Mouse (Mus musculus) heart, embryonic 12.5 days (tissue): Measurements from ENCODE around the gene Ush1g. TPM values are rescaled to one million over a fixed set of nuclear protein-coding genes. Genes with fewer than 3 reads are reported as not detected.

ENCODE experiments used
- ATAC-seq: fragments of 200-750 bp; cut with Nextera tagmentation; 2 replicates; pipeline ENCODE4 v1.8.0; 2017; ENCODE audit warnings: moderate TSS enrichment, moderate library complexity; ENCODE audit not compliant: insufficient number of reproducible peaks, low FRiP score
- H3K27ac ChIP-seq: fragments of 300-500 bp; sonication (generic); 2 replicates; pipeline ENCODE4 v1.5.1; 2016; ENCODE audit warnings: mild to moderate bottlenecking, moderate library complexity; ENCODE audit not compliant: poor library complexity, severe bottlenecking
- H3K27me3 ChIP-seq: fragments of 300-500 bp; sonication (generic); replicated peaks from 2 replicates; pipeline ENCODE4 v1.6.1; 2016; ENCODE audit warnings: mild to moderate bottlenecking, moderate library complexity
- H3K36me3 ChIP-seq: fragments of 300-500 bp; sonication (generic); 2 replicates; pipeline ENCODE4 v1.6.1; 2016; ENCODE audit warnings: mild to moderate bottlenecking, moderate library complexity
- H3K4me1 ChIP-seq: fragments of 300-500 bp; sonication (generic); replicated peaks from 2 replicates; pipeline ENCODE4 v1.6.1; 2016; ENCODE audit warnings: mild to moderate bottlenecking
- H3K4me2 ChIP-seq: fragments of 300-500 bp; sonication (generic); 2 replicates; pipeline ENCODE4 v1.6.1; 2016; ENCODE audit warnings: mild to moderate bottlenecking, moderate library complexity
- H3K4me3 ChIP-seq: fragments of 300-500 bp; sonication (generic); 2 replicates; pipeline ENCODE4 v1.5.1; 2016; ENCODE audit warnings: mild to moderate bottlenecking
- H3K9ac ChIP-seq: fragments of 300-500 bp; sonication (generic); 2 replicates; pipeline ENCODE4 v1.6.1; 2016; ENCODE audit warnings: mild to moderate bottlenecking, moderate library complexity
- H3K9me3 ChIP-seq: fragments of 300-500 bp; sonication (generic); replicated peaks from 2 replicates; pipeline ENCODE4 v1.6.1; 2016; ENCODE audit warnings: mild to moderate bottlenecking, moderate library complexity
- WGBS: fragments of 180-500 bp; shearing (Covaris S2); methylation state at CpG from one replicate; pipeline ENCODE4 v1.1.7; 2016; 5-methylcytosine and 5-hydroxymethylcytosine counted together
- polyA plus RNA-seq: library from polyadenylated mRNA; unstranded; fragments of >200 nt; fragmentation: Nextera tagmentation; extraction: Ambion mirVana; gene quantifications from 2 replicates; pipeline ENCODE4 v1.2.1, GENCODE M21; 2016

Ush1g gene
- 0.06 and 0.08 TPM in 2 replicates for polyA plus RNA-seq

DNA sequence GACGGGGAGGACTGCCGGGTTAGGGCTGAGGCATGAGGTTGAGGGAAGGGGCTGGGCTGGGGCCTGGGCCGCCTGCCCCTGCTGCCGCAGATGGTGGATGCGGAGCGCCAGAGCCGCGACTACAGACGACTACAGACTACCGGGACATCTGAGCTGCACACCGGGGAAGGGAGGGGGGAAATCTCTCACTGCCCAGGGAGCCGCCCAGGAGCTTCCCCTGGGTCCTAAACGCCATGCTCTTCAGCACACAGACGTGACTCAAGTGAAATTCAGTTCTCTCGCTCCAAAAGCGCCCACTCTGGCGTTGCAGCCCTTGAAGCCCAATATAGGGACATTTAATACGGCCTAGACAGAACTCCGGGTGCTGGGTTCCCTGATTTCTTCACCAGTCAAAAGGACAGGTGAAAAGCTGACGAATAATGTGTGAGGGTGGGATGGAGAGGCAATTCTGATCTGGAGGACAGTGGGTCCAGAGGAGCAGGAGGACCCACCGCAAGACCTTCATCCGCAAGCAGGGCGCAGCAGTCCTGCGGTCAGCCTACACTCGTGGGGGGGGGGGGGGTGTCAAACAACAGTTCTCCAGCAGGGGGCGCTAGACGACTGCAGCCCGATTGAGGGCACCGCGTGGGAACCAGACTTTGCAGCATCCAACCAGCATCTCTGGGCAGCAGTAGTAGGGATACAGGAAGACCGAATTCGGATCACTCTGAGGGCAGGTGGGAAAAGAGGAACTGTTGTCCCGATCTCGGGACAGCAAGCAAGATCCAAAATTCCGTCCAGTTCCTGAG is at the start of gene Ush1g:
Gene Ush1g, minus strand, starts transcription at position 136 of the 788 bp plus-strand sequence.
- H3K27ac ChIP-seq: no peak within 1 kb of the TSS
- peak within 1 kb of the TSS; percentile 23 for H3K4me3 ChIP-seq
- peak within 1 kb of the TSS; percentile 27 for H3K4me2 ChIP-seq
- peaks cover 97% of the 10 kb centered on the region for H3K27me3 ChIP-seq
- no peaks in the 10 kb centered on the region for H3K36me3 ChIP-seq
- 5% methylated on average over 35 of the region's 35 CpGs for WGBS
- no peak for ATAC-seq
- peaks cover 23% of the 10 kb centered on the region for H3K4me1 ChIP-seq
- no peak within 1 kb of the TSS for H3K9ac ChIP-seq
- no peaks in the 10 kb centered on the region for H3K9me3 ChIP-seq

DNA sequence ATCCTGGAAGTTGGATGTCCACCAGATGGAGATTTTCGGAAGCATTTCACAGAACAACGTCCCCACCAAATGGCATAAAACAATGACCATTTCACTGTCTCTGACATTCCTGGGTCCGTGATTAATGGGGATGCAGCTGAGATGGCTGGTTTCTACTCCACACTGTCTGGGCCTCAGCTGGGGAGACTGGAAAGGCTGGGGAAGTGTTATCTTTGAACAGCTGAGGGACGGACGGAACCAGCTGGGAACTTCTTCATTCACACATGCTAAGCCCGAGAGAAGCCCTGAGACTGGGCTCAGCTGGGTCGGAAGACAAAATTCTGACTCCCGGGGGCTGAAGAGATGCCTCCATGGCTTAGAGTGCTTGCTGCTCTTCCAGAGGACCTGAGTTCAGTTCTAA is 49.5 kb upstream of the Ush1g start:
- Histone ChIP-seq H3K27me3 (peaks cover 78% of the 10 kb centered on the region), H3K27ac (no peak overlapping the region), H3K9me3 (no peaks in the 10 kb centered on the region), H3K4me1 (peaks cover 24% of the 10 kb centered on the region), H3K4me3 (no peak overlapping the region), H3K4me2 (no peak overlapping the region), H3K36me3 (no peaks in the 10 kb centered on the region), H3K9ac (no peak overlapping the region)
- 54% methylated on average over 8 of the region's 8 CpGs for WGBS
- ATAC-seq: no peak

GRCm38 (mm10) chr11:115370368-115370767 is 48.5 kb upstream of the Ush1g start:
- H3K9ac ChIP-seq: no peak overlapping the region

DNA sequence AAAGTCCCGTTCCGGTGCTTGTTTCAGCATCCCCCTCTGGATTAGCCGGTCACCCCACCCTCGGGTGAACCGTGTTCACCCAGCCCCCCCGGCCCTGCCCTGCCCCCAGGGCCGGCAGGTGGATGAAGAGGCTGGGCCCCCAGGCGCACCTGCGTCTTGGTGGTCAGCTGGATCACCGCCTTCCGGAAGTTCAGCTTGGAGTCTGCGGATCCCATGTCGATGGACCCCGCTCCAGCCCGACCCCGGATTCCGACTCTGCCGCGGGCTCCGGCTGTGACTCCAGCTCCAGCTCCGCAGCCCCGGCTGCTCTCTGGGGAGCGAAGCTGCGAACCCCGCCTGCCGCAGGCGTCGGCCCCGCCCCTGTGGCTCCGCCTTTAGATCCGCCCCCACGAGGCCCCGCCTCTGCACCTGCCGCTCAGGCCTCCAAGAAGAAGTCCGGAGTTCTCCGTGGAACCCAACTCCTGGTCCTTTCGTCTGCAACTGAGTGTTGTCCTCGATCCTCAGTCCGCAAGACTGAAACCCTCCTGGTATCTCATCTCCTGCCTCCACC is 45.6 kb upstream of the Ush1g start, which contains the start of gene Hid1:
Gene Hid1, minus strand, starts transcription at position 362 of the 550 bp plus-strand sequence.
- H3K4me2 ChIP-seq: peak within 1 kb of the TSS; percentile 95
- H3K4me3 ChIP-seq: peak within 1 kb of the TSS; percentile 60
- H3K9me3 ChIP-seq: no peaks in the 10 kb centered on the region
- under 1% methylated on average over 39 of the region's 39 CpGs for WGBS
- H3K9ac ChIP-seq: peak within 1 kb of the TSS; percentile 70
- H3K36me3 ChIP-seq: no peaks in the 10 kb centered on the region
- peak; percentile 78 for ATAC-seq
- no peak within 1 kb of the TSS for H3K27ac ChIP-seq
- H3K27me3 ChIP-seq: peaks cover 76% of the 10 kb centered on the region
- peaks cover 24% of the 10 kb centered on the region for H3K4me1 ChIP-seq

More at GRCm38 (mm10) chr11:115370368-115370767, 48.5 kb upstream of the Ush1g start:
- Histone ChIP-seq H3K27ac (no peak overlapping the region), H3K4me1 (peaks cover 34% of the 10 kb centered on the region), H3K4me2 (no peak overlapping the region), H3K36me3 (no peaks in the 10 kb centered on the region), H3K9me3 (no peaks in the 10 kb centered on the region), H3K27me3 (peaks cover 78% of the 10 kb centered on the region), H3K4me3 (no peak overlapping the region)
- ATAC-seq: no peak
- WGBS: 50% methylated on average over 7 of the region's 7 CpGs

DNA sequence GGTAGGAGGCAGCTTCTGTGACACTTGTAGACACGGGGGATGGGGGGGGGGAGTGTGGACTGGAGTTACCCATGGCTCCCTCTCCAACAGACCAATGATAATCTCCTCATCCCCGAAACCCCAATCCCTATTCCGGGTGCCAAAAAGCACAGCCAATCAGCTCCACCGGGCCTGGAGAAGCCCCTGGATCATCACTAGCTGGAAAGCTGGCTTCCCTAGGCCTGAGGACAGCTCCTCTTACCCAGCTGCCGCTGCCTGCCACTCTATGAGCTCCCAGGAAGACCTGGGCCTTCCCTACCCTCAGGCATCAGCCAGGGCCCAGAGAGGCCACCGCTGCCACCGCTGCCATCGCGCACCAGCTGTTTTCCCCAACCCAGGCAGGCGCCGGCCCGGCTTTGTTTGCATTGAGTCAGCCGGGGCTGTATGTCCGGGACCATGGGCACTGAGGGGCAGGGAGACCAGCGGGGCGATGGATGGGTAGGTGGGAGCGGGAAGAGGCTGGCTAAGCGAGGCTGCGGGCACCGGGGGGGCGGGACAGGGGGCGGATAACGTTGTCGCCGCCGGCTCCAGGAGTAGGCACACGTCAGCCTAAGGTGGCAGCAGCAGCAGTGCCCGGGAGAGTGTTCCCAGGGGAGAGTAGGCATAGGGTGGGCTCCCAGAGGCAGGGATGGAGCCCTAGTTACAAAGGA is 45.0 kb upstream of the Ush1g start:
- Histone ChIP-seq H3K27me3 (peaks cover 73% of the 10 kb centered on the region), H3K36me3 (no peaks in the 10 kb centered on the region), H3K4me2 (peak overlapping the region; percentile 95), H3K4me3 (peak overlapping the region; percentile 60), H3K9me3 (no peaks in the 10 kb centered on the region), H3K9ac (peak overlapping the region; percentile 70), H3K4me1 (peaks cover 24% of the 10 kb centered on the region), H3K27ac (no peak overlapping the region)
- ATAC-seq: peak; percentile 13; the same call in 1 of the 2 replicates
- 4% methylated on average over 28 of the region's 28 CpGs for WGBS

DNA sequence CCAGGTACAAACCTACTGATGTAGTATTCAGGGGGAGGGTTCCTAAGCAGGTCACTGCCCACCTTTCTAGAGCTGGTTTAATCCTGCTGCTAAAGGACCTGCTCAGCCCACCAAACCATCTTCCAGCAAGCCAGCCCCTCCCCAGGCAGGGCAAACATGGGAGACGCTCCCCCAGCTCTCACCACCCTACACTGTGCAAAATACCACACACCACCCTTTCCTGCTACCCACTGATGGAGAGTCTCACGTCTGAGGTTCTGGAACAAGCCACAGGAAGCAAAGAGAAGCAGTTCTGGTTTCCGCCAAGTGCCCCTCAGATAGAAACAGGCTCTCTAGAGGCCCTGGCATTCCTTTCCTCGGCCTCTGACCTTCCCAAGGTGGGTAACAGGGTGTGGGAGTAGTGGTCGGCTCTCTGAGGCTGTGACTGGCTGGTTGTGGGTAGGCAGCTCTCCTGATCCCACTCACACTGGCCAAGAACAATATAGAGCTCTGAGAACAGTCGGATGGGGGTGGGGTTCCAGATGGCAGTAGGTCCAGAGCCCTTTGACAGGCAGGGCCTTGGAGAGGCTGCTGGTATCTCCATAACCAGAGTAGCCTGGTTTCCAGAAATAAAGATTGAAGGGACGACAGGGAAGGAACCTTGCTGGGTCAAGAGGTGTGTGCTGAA is 44.3 kb upstream of the Ush1g start:
- H3K4me3 ChIP-seq: peak overlapping the region; percentile 60; the same call in 1 of the 2 replicates
- no peak overlapping the region for H3K9ac ChIP-seq
- ATAC-seq: peak; percentile 30
- peaks cover 24% of the 10 kb centered on the region for H3K4me1 ChIP-seq
- no peak overlapping the region for H3K27ac ChIP-seq
- no peaks in the 10 kb centered on the region for H3K36me3 ChIP-seq
- peak overlapping the region; percentile 95 for H3K4me2 ChIP-seq
- peaks cover 71% of the 10 kb centered on the region for H3K27me3 ChIP-seq
- WGBS: 20% methylated on average over 7 of the region's 7 CpGs
- no peaks in the 10 kb centered on the region for H3K9me3 ChIP-seq

DNA sequence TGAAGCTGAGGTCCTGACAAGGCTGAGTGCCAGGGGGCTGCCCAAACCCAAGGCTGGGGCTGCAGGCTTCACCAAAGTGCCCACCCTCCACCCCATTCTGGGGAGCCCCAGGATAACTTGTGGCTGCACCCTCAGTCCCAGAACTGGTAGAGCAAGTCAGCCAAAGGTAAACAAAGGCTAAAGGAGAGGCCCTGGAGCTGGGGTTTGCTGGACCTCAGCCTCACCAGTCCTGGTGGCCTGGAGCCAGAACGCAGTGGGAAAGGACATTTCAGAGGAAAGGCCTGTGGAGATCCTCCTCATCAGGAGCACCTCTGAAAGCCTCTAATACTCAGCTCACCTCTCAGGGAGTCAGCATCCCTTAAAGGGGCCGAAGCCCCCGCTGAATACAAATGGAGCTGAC is 42.3 kb upstream of the Ush1g start:
- Histone ChIP-seq H3K9me3 (no peaks in the 10 kb centered on the region), H3K36me3 (no peaks in the 10 kb centered on the region), H3K27me3 (peaks cover 52% of the 10 kb centered on the region), H3K9ac (no peak overlapping the region), H3K4me3 (no peak overlapping the region), H3K27ac (no peak overlapping the region), H3K4me2 (no peak overlapping the region), H3K4me1 (peaks cover 32% of the 10 kb centered on the region)
- ATAC-seq: no peak
- WGBS: 81% methylated on average over 3 of the region's 3 CpGs

DNA sequence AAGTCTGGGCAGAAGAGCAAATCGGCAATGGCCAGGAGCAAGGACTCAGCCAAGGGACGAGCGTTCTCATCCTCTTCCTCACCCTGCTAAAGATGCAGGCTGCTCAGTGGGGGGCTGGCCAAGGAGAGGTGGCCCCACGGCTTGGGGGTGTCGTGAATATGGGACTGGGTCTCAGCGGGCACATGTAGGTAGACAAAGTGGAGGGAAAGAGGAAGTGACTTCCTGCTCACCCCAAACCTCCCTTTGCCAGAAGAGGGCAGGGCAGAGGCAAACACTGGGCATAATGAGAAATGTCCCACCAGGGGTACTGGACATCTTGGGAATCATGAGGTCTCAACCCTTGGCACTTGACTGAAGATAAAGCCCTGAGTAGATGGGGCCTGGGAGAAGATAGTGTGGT is 37.9 kb upstream of the Ush1g start:
- H3K9ac ChIP-seq: 0 out of 2 replicates have a peak overlapping the region, but pooled peaks have one; percentile 20
- H3K36me3 ChIP-seq: no peaks in the 10 kb centered on the region
- H3K27ac ChIP-seq: no peak overlapping the region
- no peaks in the 10 kb centered on the region for H3K9me3 ChIP-seq
- H3K4me3 ChIP-seq: no peak overlapping the region
- WGBS: 71% methylated on average over 6 of the region's 6 CpGs
- H3K27me3 ChIP-seq: peaks cover 44% of the 10 kb centered on the region
- peaks cover 14% of the 10 kb centered on the region for H3K4me1 ChIP-seq
- H3K4me2 ChIP-seq: no peak overlapping the region
- ATAC-seq: no peak

DNA sequence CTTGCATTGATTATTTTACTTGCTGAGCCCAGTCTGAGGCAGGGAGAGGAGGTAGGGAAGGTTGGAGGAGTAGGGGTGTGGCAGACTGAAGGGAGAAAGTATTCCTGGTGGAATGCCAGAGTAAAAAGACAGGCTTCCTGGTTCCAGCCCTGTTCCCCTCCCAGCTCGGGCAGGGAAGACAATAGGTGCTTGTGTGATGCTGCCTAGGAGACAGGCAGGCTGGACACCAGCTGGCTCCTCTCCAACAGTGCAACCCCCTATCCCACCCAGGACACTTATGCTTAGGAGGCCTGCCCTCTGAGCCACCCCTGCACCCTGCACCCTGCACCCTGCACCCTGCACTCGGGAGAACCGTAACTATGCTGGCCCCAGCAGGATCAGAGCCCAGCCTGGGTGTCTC is 37.5 kb upstream of the Ush1g start:
- peak; percentile 36; the same call in 1 of the 2 replicates for ATAC-seq
- Histone ChIP-seq H3K9me3 (no peaks in the 10 kb centered on the region), H3K27ac (peak overlapping the region; percentile 18), H3K4me2 (no peak overlapping the region), H3K4me1 (peaks cover 14% of the 10 kb centered on the region), H3K9ac (no peak overlapping the region), H3K4me3 (no peak overlapping the region), H3K27me3 (peaks cover 42% of the 10 kb centered on the region), H3K36me3 (no peaks in the 10 kb centered on the region)
- 47% methylated on average over 3 of the region's 3 CpGs for WGBS

DNA sequence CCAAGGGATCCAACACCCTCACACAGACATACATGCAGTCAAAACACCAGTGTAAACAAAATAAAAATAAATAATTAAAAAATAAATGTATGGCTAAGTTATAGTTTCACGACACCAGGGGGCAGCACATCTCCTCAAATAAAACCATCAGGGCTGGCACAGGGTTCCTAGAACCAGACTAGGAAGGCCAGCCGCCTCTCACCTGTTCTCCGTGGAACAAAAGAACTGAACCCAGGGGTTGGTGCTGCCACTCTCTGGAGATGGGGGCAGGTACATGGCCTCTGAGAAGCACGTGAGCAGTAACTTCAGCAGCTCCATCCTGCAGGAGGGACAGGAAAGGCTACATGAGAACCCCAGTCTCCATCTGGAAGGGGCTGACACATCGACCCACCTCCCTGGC is 36.6 kb upstream of the Ush1g start:
- H3K27ac ChIP-seq: no peak overlapping the region
- peaks cover 38% of the 10 kb centered on the region for H3K27me3 ChIP-seq
- H3K36me3 ChIP-seq: no peaks in the 10 kb centered on the region
- 20% methylated on average over 5 of the region's 5 CpGs for WGBS
- H3K9me3 ChIP-seq: no peaks in the 10 kb centered on the region
- H3K9ac ChIP-seq: no peak overlapping the region
- H3K4me3 ChIP-seq: no peak overlapping the region
- peaks cover 14% of the 10 kb centered on the region for H3K4me1 ChIP-seq
- no peak for ATAC-seq
- no peak overlapping the region for H3K4me2 ChIP-seq
